Mouse (Mus musculus) erythroblast, adult 5-6 weeks (primary cell): ENCODE results near the gene Slc17a9. TPM values are rescaled to one million over a fixed set of nuclear protein-coding genes. Genes with fewer than 3 reads are reported as not detected.

Experiments
- total RNA-seq, 2 experiments: library from RNA; stranded (forward) in 1 of 2; stranded (reverse) in 1 of 2; fragments of 150-400 nt in 1 of 2; fragments of 200-764, 138-1000 nt in 1 of 2; gene quantifications; 2 replicates each; pipeline versions ENCODE4 v1.2.3 to v1.2.4; 2015 to 2017; ENCODE audit warnings: low replicate concordance in 2 of 2

The Slc17a9 gene
- total RNA-seq, 2 experiments from 2014 or later = 1.5 to 10.6 TPM

Other genes starting within 250 kb of the Slc17a9 start
- gene Ntsr1, start 225.3 kb upstream of the Slc17a9 start, total RNA-seq (2015; ENCODE audit: low replicate concordance) = not detected in 2 replicates
- gene Ntsr1, start 225.3 kb upstream of the Slc17a9 start, total RNA-seq (2017; ENCODE audit: low replicate concordance) = not detected in 2 replicates
- 10.0 and 10.4 TPM in 2 replicates for gene Mrgbp, start 144.0 kb upstream of the Slc17a9 start, total RNA-seq (2015; ENCODE audit: low replicate concordance)
- 7.1 and 17.3 TPM in 2 replicates for gene Mrgbp, start 144.0 kb upstream of the Slc17a9 start, total RNA-seq (2017; ENCODE audit: low replicate concordance)
- 11.5 and 18.8 TPM in 2 replicates for gene Ogfr, start 136.0 kb upstream of the Slc17a9 start, total RNA-seq (2015; ENCODE audit: low replicate concordance)
- 22.2 and 27.9 TPM in 2 replicates for gene Ogfr, start 136.0 kb upstream of the Slc17a9 start, total RNA-seq (2017; ENCODE audit: low replicate concordance)
- gene Col9a3, start 127.5 kb upstream of the Slc17a9 start, total RNA-seq (2015; ENCODE audit: low replicate concordance) = not detected in 2 replicates
- gene Col9a3, start 127.5 kb upstream of the Slc17a9 start, total RNA-seq (2017; ENCODE audit: low replicate concordance) = 0.94 and 2.2 TPM in 2 replicates
- gene Tcfl5, start 82.6 kb upstream of the Slc17a9 start, total RNA-seq (2015; ENCODE audit: low replicate concordance) = not detected in 2 replicates
- gene Tcfl5, start 82.6 kb upstream of the Slc17a9 start, total RNA-seq (2017; ENCODE audit: low replicate concordance) = not detected in 2 replicates
- 25.2 and 25.3 TPM in 2 replicates for gene Dido1, start 15.3 kb upstream of the Slc17a9 start, total RNA-seq (2015; ENCODE audit: low replicate concordance)
- 45.2 and 57.2 TPM in 2 replicates for gene Dido1, start 15.3 kb upstream of the Slc17a9 start, total RNA-seq (2017; ENCODE audit: low replicate concordance)
- gene Gid8, start 15.1 kb upstream of the Slc17a9 start, total RNA-seq (2015; ENCODE audit: low replicate concordance) = 49.8 and 77.7 TPM in 2 replicates
- 113 and 114 TPM in 2 replicates for gene Gid8, start 15.1 kb upstream of the Slc17a9 start, total RNA-seq (2017; ENCODE audit: low replicate concordance)
- gene Bhlhe23, start 51.6 kb downstream of the Slc17a9 start, total RNA-seq (2015; ENCODE audit: low replicate concordance) = not detected in 2 replicates
- not detected in 2 replicates for gene Bhlhe23, start 51.6 kb downstream of the Slc17a9 start, total RNA-seq (2017; ENCODE audit: low replicate concordance)
- gene Ythdf1, start 195.7 kb downstream of the Slc17a9 start, total RNA-seq (2015; ENCODE audit: low replicate concordance) = 15.0 and 17.3 TPM in 2 replicates
- gene Ythdf1, start 195.7 kb downstream of the Slc17a9 start, total RNA-seq (2017; ENCODE audit: low replicate concordance) = 7.0 and 11.8 TPM in 2 replicates
- not detected in 2 replicates for gene Birc7, start 203.8 kb downstream of the Slc17a9 start, total RNA-seq (2015; ENCODE audit: low replicate concordance)
- not detected in 2 replicates for gene Birc7, start 203.8 kb downstream of the Slc17a9 start, total RNA-seq (2017; ENCODE audit: low replicate concordance)
- not detected in 2 replicates for gene Nkain4, start 229.4 kb downstream of the Slc17a9 start, total RNA-seq (2015; ENCODE audit: low replicate concordance)
- not detected in 2 replicates for gene Nkain4, start 229.4 kb downstream of the Slc17a9 start, total RNA-seq (2017; ENCODE audit: low replicate concordance)
- gene Arfgap1, start 242.0 kb downstream of the Slc17a9 start, total RNA-seq (2015; ENCODE audit: low replicate concordance) = 11.9 and 12.5 TPM in 2 replicates
- 11.2 and 21.0 TPM in 2 replicates for gene Arfgap1, start 242.0 kb downstream of the Slc17a9 start, total RNA-seq (2017; ENCODE audit: low replicate concordance)